Mouse (Mus musculus): Measurements from ENCODE around the gene Cxcl2. TPM values are rescaled to one million over a fixed set of nuclear protein-coding genes. Genes with fewer than 3 reads are reported as not detected.

Cxcl2 gene
- polyA plus RNA-seq, 1 experiment from 2014 or later: not detected

GRCm38 (mm10) chr5:90876471-90877172, 27.0 kb upstream of the Cxcl2 start:
- H3K36me3 ChIP-seq (ENCODE audit: control insufficient read depth, insufficient read depth, low read length): no peaks in the 10 kb centered on the region
- no peak overlapping the region for H3K27ac ChIP-seq (ENCODE audit: low read depth, low read length)
- no peak overlapping the region for H3K4me2 ChIP-seq (ENCODE audit: low read length)
- ATAC-seq: no peak
- no peaks in the 10 kb centered on the region for H3K27me3 ChIP-seq (replicated peaks; ENCODE audit: control insufficient read depth, insufficient read depth, low read length)
- H3K9ac ChIP-seq (ENCODE audit: low read depth, low read length): no peak overlapping the region
- H3K4me1 ChIP-seq (ENCODE audit: control insufficient read depth, insufficient read depth, low read depth, low read length): no peaks in the 10 kb centered on the region
- H3K4me3 ChIP-seq (ENCODE audit: low read length): no peak overlapping the region
- H3K9me3 ChIP-seq (ENCODE audit: control insufficient read depth, low read length): no peaks in the 10 kb centered on the region
- 82% methylated on average over 8 of the region's 8 CpGs for WGBS

DNA sequence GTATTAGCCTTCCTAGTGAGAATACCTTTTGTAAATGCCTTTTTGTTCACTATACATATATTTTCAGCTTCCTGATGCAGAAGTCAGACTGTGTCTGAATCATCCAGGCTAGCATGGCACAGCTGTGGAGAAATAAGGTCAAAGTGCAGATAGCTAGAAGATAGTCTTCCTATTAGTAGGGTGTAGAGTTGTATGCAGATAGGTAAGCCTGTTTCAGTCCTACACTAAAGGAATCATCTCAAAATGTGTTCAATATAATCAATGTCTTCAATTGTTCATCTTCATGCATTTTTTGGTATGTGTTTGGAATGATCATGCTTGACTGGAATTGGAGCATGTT, 26.5 kb upstream of the Cxcl2 start:
- Histone ChIP-seq H3K4me1 (ENCODE audit: control insufficient read depth, insufficient read depth, low read depth, low read length) (no peaks in the 10 kb centered on the region), H3K9me3 (ENCODE audit: control insufficient read depth, low read length) (no peaks in the 10 kb centered on the region)
- no peak for ATAC-seq

GRCm38 (mm10) chr5:90879307-90880014, 24.2 kb upstream of the Cxcl2 start:
- H3K27ac ChIP-seq (ENCODE audit: low read depth, low read length): no peak overlapping the region
- no peak overlapping the region for H3K4me2 ChIP-seq (ENCODE audit: low read length)
- no peaks in the 10 kb centered on the region for H3K4me1 ChIP-seq (ENCODE audit: control insufficient read depth, insufficient read depth, low read depth, low read length)
- no peak for ATAC-seq
- H3K9ac ChIP-seq (ENCODE audit: low read depth, low read length): no peak overlapping the region
- H3K27me3 ChIP-seq (replicated peaks; ENCODE audit: control insufficient read depth, insufficient read depth, low read length): no peaks in the 10 kb centered on the region
- no peak overlapping the region for H3K4me3 ChIP-seq (ENCODE audit: low read length)
- no peaks in the 10 kb centered on the region for H3K9me3 ChIP-seq (ENCODE audit: control insufficient read depth, low read length)
- WGBS: 87% methylated on average over 3 of the region's 3 CpGs
- H3K36me3 ChIP-seq (ENCODE audit: control insufficient read depth, insufficient read depth, low read length): no peaks in the 10 kb centered on the region

More for the DNA sequence above, 26.5 kb upstream of the Cxcl2 start:
- H3K27ac ChIP-seq (ENCODE audit: low read depth, low read length): no peak overlapping the region
- H3K4me2 ChIP-seq (ENCODE audit: low read length): no peak overlapping the region
- H3K9ac ChIP-seq (ENCODE audit: low read depth, low read length): no peak overlapping the region
- H3K4me3 ChIP-seq (ENCODE audit: low read length): no peak overlapping the region
- no peaks in the 10 kb centered on the region for H3K36me3 ChIP-seq (ENCODE audit: control insufficient read depth, insufficient read depth, low read length)
- H3K27me3 ChIP-seq (replicated peaks; ENCODE audit: control insufficient read depth, insufficient read depth, low read length): no peaks in the 10 kb centered on the region

- H3K4me1 ChIP-seq (ENCODE audit: control insufficient read depth, insufficient read depth, low read depth, low read length): no peaks in the 10 kb centered on the region
- WGBS: 58% methylated on average over 7 of the region's 7 CpGs
- no peaks in the 10 kb centered on the region for H3K27me3 ChIP-seq (replicated peaks; ENCODE audit: control insufficient read depth, insufficient read depth, low read length)
- H3K9ac ChIP-seq (ENCODE audit: low read depth, low read length): no peak overlapping the region
- H3K27ac ChIP-seq (ENCODE audit: low read depth, low read length): no peak overlapping the region
- no peaks in the 10 kb centered on the region for H3K36me3 ChIP-seq (ENCODE audit: control insufficient read depth, insufficient read depth, low read length)
- no peak for ATAC-seq
- no peak overlapping the region for H3K4me2 ChIP-seq (ENCODE audit: low read length)
- H3K9me3 ChIP-seq (ENCODE audit: control insufficient read depth, low read length): no peaks in the 10 kb centered on the region
- no peak overlapping the region for H3K4me3 ChIP-seq (ENCODE audit: low read length)
Observed at GRCm38 (mm10) chr5:90880335-90880850, 23.3 kb upstream of the Cxcl2 start.

DNA sequence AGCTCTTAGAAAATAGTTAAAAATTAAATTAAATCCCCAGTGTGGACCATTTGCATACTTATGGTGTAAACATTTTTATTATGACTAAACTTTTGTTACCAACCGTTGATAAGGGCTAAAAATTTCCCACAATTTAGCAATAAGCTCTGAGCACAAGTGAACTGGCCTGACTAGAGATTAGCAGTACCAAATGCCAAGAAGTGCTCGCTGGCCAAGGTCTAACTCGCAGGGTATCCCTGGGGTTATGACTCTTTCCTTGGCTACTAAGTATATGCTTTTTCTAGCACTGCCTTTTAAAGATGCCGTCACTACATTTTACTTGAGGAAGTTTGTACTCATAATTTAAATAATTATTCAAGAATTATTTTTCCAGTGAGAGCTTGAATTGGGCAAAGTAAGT, 22.6 kb upstream of the Cxcl2 start:
- 79% methylated on average over 4 of the region's 4 CpGs for WGBS
- no peak for ATAC-seq
- H3K27me3 ChIP-seq (replicated peaks; ENCODE audit: control insufficient read depth, insufficient read depth, low read length): no peaks in the 10 kb centered on the region

GRCm38 (mm10) chr5:90881682-90882081, 22.0 kb upstream of the Cxcl2 start:
- WGBS: 93% methylated on average over 5 of the region's 5 CpGs

More for the DNA sequence above, 22.6 kb upstream of the Cxcl2 start:
- no peak overlapping the region for H3K4me3 ChIP-seq (ENCODE audit: low read length)
- no peaks in the 10 kb centered on the region for H3K36me3 ChIP-seq (ENCODE audit: control insufficient read depth, insufficient read depth, low read length)
- H3K9ac ChIP-seq (ENCODE audit: low read depth, low read length): no peak overlapping the region
- no peaks in the 10 kb centered on the region for H3K4me1 ChIP-seq (ENCODE audit: control insufficient read depth, insufficient read depth, low read depth, low read length)
- H3K4me2 ChIP-seq (ENCODE audit: low read length): no peak overlapping the region
- H3K9me3 ChIP-seq (ENCODE audit: control insufficient read depth, low read length): no peaks in the 10 kb centered on the region
- no peak overlapping the region for H3K27ac ChIP-seq (ENCODE audit: low read depth, low read length)

GRCm38 (mm10) chr5:90882146-90882545, 21.5 kb upstream of the Cxcl2 start:
- no peaks in the 10 kb centered on the region for H3K27me3 ChIP-seq (replicated peaks; ENCODE audit: control insufficient read depth, insufficient read depth, low read length)
- WGBS: 74% methylated on average over 5 of the region's 5 CpGs
- no peaks in the 10 kb centered on the region for H3K9me3 ChIP-seq (ENCODE audit: control insufficient read depth, low read length)
- no peaks in the 10 kb centered on the region for H3K4me1 ChIP-seq (ENCODE audit: control insufficient read depth, insufficient read depth, low read depth, low read length)
- H3K4me2 ChIP-seq (ENCODE audit: low read length): no peak overlapping the region
- H3K36me3 ChIP-seq (ENCODE audit: control insufficient read depth, insufficient read depth, low read length): no peaks in the 10 kb centered on the region
- no peak for ATAC-seq
- no peak overlapping the region for H3K27ac ChIP-seq (ENCODE audit: low read depth, low read length)
- H3K4me3 ChIP-seq (ENCODE audit: low read length): no peak overlapping the region
- no peak overlapping the region for H3K9ac ChIP-seq (ENCODE audit: low read depth, low read length)

More at GRCm38 (mm10) chr5:90881682-90882081, 22.0 kb upstream of the Cxcl2 start:
- Histone ChIP-seq H3K9ac (ENCODE audit: low read depth, low read length) (no peak overlapping the region), H3K27me3 (replicated peaks; ENCODE audit: control insufficient read depth, insufficient read depth, low read length) (no peaks in the 10 kb centered on the region), H3K9me3 (ENCODE audit: control insufficient read depth, low read length) (no peaks in the 10 kb centered on the region), H3K36me3 (ENCODE audit: control insufficient read depth, insufficient read depth, low read length) (no peaks in the 10 kb centered on the region), H3K4me3 (ENCODE audit: low read length) (no peak overlapping the region), H3K4me2 (ENCODE audit: low read length) (no peak overlapping the region), H3K27ac (ENCODE audit: low read depth, low read length) (no peak overlapping the region), H3K4me1 (ENCODE audit: control insufficient read depth, insufficient read depth, low read depth, low read length) (no peaks in the 10 kb centered on the region)
- no peak for ATAC-seq

DNA sequence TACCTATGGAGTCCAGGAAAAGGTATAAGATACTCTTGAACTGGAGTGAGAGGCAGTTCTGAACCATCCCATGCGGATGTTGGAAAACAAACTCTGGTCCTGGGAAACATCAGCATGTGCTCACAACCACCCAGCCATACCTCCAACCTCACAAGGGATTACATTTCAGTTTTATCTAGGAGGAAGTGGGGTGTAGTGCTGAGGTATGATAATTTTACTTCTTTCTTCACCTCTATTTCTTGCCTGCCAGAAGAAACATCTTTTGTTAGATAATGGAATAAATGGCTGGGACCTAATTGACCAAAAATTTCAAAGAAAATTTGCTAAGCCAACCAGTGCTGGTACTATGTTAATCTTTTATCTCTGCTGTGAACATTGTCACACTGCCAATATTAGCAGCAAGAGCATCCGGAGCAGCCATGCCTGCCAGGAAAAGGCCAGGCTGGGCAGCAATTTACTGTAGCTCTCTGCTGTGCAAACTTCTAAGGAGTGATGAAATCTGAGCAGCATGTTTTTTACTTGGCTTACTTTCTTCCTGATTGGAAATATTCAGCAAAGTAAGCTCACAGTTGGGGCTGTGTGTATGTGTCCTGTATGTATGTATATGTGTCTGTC, 18.9 kb upstream of the Cxcl2 start:
- WGBS: 56% methylated on average over 2 of the region's 2 CpGs
- H3K4me2 ChIP-seq (ENCODE audit: low read length): no peak overlapping the region
- H3K4me1 ChIP-seq (ENCODE audit: control insufficient read depth, insufficient read depth, low read depth, low read length): no peaks in the 10 kb centered on the region
- peak overlapping the region; percentile 12; the same call in 1 of the 2 replicates for H3K27ac ChIP-seq (ENCODE audit: low read depth, low read length)
- ATAC-seq: no peak
- no peaks in the 10 kb centered on the region for H3K27me3 ChIP-seq (replicated peaks; ENCODE audit: control insufficient read depth, insufficient read depth, low read length)
- no peak overlapping the region for H3K4me3 ChIP-seq (ENCODE audit: low read length)
- H3K36me3 ChIP-seq (ENCODE audit: control insufficient read depth, insufficient read depth, low read length): no peaks in the 10 kb centered on the region
- no peaks in the 10 kb centered on the region for H3K9me3 ChIP-seq (ENCODE audit: control insufficient read depth, low read length)
- no peak overlapping the region for H3K9ac ChIP-seq (ENCODE audit: low read depth, low read length)

- ATAC-seq: no peak
- Histone ChIP-seq H3K27ac (ENCODE audit: low read depth, low read length) (no peak overlapping the region), H3K27me3 (replicated peaks; ENCODE audit: control insufficient read depth, insufficient read depth, low read length) (no peaks in the 10 kb centered on the region), H3K36me3 (ENCODE audit: control insufficient read depth, insufficient read depth, low read length) (no peaks in the 10 kb centered on the region), H3K4me2 (ENCODE audit: low read length) (no peak overlapping the region), H3K9ac (ENCODE audit: low read depth, low read length) (no peak overlapping the region), H3K4me3 (ENCODE audit: low read length) (no peak overlapping the region), H3K4me1 (ENCODE audit: control insufficient read depth, insufficient read depth, low read depth, low read length) (no peaks in the 10 kb centered on the region), H3K9me3 (ENCODE audit: control insufficient read depth, low read length) (no peaks in the 10 kb centered on the region)
- 79% methylated on average over 5 of the region's 5 CpGs for WGBS
Observed at GRCm38 (mm10) chr5:90888661-90889060, 15.0 kb upstream of the Cxcl2 start.

All from hindbrain, embryonic 16.5 days (tissue).